Mouse (Mus musculus): Measurements from ENCODE around the gene Arfrp1. TPM values are rescaled to one million over a fixed set of nuclear protein-coding genes. Genes with fewer than 3 reads are reported as not detected.

Gene Arfrp1
- polyA plus RNA-seq (2012; rRNA removed) = 35.9 and 43.2 TPM in 2 replicates

DNA sequence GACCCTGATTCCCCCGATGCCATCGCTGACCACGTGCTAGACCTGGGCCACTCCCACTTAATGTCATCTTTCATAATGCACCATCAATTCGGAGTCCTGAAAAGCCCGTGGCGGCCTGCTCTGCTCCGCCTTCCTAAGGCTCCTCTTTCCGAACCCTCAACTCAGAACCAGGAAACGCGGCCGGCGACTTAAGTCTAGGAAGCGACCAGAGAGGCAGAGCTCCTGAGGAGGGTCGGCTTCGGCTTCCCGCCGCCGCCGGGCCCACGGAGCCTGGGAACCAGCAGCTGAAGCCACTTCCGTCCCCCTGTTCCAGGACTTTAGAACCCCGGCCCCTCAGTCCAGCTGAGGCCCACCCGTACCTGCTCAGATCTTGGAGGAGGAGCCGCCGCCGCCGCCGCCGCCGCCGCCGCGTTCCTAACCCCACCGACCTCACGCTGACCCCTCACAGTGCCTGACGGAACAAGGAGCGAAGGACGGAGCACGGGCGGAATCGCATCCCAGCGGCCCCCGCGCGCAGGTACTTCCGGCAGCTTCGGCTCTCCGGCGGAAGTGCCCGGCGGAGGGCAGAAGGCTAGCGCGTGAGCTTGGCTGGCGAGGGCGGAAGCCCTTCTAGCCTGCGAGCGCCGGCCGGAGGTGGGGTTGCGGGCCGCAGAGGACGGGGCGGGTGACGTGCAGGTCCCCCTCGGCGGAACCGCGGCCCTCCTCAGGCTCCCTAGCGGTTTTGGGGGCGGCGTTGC, at the start of gene Arfrp1, which contains the start of gene Zgpat:
TSS of gene Arfrp1 (minus strand) at position 545 of the 737 bp plus-strand sequence.
TSS of gene Zgpat (plus strand) at position 69 of the 737 bp plus-strand sequence.
- TF ChIP-seq CTCF (IDR thresholded peaks at IDR 0.05; ENCODE audit: control insufficient read depth, insufficient read depth, insufficient replicate concordance, low read depth, low read length) = no peak
- TF ChIP-seq POLR2A (IDR thresholded peaks at IDR 0.05; ENCODE audit: control insufficient read depth, low read depth, low read length) = peak; percentile 73
- Histone ChIP-seq H3K27ac (ENCODE audit: control insufficient read depth, insufficient read depth, low read depth, low read length) (peak within 1 kb of the TSS; percentile 71), H3K36me3 (ENCODE audit: control insufficient read depth, insufficient read depth, low read length) (peaks cover 3% of the 10 kb centered on the region), H3K4me3 (ENCODE audit: control insufficient read depth, low read depth, low read length) (peak within 1 kb of the TSS; percentile 88), H3K27me3 (ENCODE audit: control insufficient read depth, insufficient read depth, low read length) (no peaks in the 10 kb centered on the region), H3K4me1 (ENCODE audit: control insufficient read depth, insufficient read depth, low read length) (peaks cover 6% of the 10 kb centered on the region)

DNA sequence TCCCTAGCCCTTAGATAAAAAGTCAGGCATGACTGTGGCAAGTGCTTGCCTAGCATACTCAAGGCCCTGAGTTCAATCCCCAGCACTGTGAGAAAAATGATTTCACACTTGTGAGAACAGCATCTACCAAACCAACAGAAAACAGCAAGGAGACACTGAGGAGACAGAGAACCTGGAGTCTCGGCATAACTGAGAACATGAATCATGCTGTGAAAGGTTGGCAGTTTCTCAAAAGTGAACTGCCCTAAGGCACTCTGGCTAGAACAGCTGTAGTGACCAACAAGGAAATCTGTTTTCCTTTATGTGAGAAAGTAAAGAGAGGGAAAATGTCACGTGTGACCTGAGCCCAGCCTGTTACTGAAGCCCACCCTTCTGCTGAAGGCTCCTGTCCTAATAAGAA, 47.9 kb upstream of the Arfrp1 start:
- H3K27ac ChIP-seq (ENCODE audit: control insufficient read depth, insufficient read depth, low read depth, low read length) = no peak overlapping the region
- TF ChIP-seq CTCF (IDR thresholded peaks at IDR 0.05; ENCODE audit: control insufficient read depth, insufficient read depth, insufficient replicate concordance, low read depth, low read length) (no peak), POLR2A (IDR thresholded peaks at IDR 0.05; ENCODE audit: control insufficient read depth, low read depth, low read length) (no peak)
- no peaks in the 10 kb centered on the region for H3K27me3 ChIP-seq (ENCODE audit: control insufficient read depth, insufficient read depth, low read length)
- H3K4me1 ChIP-seq (ENCODE audit: control insufficient read depth, insufficient read depth, low read length) = no peaks in the 10 kb centered on the region
- no peaks in the 10 kb centered on the region for H3K36me3 ChIP-seq (ENCODE audit: control insufficient read depth, insufficient read depth, low read length)
- H3K4me3 ChIP-seq (ENCODE audit: control insufficient read depth, low read depth, low read length) = no peak overlapping the region

DNA sequence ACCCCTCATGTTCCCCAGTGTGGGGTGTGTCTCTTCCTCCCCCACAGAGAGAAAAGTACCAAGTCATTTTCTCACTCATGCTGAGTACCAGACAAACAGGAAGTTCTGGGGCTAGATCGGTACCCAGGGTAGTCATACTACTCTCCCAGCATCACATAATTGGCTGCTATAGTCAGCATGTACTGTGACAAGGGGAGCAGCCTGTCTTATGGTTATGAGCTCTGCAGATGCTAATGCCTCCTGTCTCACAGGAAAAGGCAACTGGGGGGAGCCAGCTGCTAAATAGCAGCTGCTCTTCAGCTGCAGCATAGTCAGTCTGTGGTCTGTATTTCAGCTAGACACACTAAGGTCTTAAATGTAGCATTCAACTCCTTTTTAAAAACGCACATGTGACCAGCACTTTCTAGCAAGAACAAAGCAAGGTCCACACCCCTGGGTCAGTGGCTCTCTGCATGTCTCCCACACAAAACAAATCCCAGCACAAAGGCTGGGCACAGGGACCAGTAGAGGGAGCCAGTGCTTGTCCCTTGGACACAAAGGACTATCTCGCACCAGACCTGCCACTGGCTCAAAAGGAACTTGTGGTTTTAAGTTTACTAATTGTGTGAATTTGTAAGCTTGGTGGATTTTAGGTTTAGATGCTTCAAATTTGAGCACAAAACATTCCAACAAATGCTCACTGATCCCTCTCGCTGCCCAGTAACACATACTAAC, 45.7 kb upstream of the Arfrp1 start:
- Histone ChIP-seq H3K27me3 (ENCODE audit: control insufficient read depth, insufficient read depth, low read length) (no peaks in the 10 kb centered on the region), H3K4me3 (ENCODE audit: control insufficient read depth, low read depth, low read length) (no peak overlapping the region), H3K27ac (ENCODE audit: control insufficient read depth, insufficient read depth, low read depth, low read length) (no peak overlapping the region), H3K4me1 (ENCODE audit: control insufficient read depth, insufficient read depth, low read length) (no peaks in the 10 kb centered on the region), H3K36me3 (ENCODE audit: control insufficient read depth, insufficient read depth, low read length) (no peaks in the 10 kb centered on the region)
- TF ChIP-seq CTCF (IDR thresholded peaks at IDR 0.05; ENCODE audit: control insufficient read depth, insufficient read depth, insufficient replicate concordance, low read depth, low read length) = peak; percentile 60; the same call in 1 of the 2 replicates
- TF ChIP-seq POLR2A (IDR thresholded peaks at IDR 0.05; ENCODE audit: control insufficient read depth, low read depth, low read length) = no peak

DNA sequence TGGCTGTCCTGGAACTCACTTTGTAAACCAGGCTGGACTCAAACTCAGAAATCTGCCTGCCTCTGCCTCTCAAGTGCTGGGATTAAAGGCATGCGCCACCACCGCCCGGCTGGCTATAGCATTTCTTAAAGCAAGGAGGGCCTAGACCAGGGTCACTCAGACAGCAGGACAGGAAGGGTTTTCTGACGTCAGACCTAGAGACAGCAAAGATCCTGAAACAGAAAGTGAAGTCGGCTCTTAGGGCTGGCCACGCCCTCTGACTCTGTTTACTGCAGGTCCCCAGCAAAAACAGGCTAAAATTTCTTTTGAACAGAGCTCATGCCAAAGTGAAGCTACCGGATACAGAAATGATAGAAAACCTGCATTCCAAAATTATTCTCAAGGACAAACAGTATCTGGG, 44.4 kb upstream of the Arfrp1 start:
- no peaks in the 10 kb centered on the region for H3K36me3 ChIP-seq (ENCODE audit: control insufficient read depth, insufficient read depth, low read length)
- H3K4me1 ChIP-seq (ENCODE audit: control insufficient read depth, insufficient read depth, low read length) = no peaks in the 10 kb centered on the region
- no peak overlapping the region for H3K27ac ChIP-seq (ENCODE audit: control insufficient read depth, insufficient read depth, low read depth, low read length)
- no peak overlapping the region for H3K4me3 ChIP-seq (ENCODE audit: control insufficient read depth, low read depth, low read length)
- no peaks in the 10 kb centered on the region for H3K27me3 ChIP-seq (ENCODE audit: control insufficient read depth, insufficient read depth, low read length)
- TF ChIP-seq CTCF (IDR thresholded peaks at IDR 0.05; ENCODE audit: control insufficient read depth, insufficient read depth, insufficient replicate concordance, low read depth, low read length) = no peak
- TF ChIP-seq POLR2A (IDR thresholded peaks at IDR 0.05; ENCODE audit: control insufficient read depth, low read depth, low read length) = no peak

DNA sequence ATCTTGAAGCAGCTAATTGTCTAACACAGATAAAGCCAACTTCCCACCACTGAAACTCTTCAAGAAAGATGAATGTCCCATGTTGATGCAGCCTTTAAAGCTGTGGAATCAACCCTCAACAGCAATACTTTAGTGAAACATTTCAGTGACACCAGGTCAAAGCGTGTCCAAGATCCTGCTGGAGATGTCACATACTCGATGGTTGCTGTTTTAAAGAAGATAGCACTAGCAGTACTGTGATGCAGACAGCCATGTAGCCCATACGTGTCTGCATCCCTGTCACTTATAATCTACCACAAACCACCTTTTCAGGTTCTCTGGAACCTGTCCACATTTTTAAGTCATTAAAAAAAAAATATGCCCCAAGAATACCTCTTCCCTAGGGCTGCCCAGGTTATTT, 38.5 kb upstream of the Arfrp1 start:
- H3K4me1 ChIP-seq (ENCODE audit: control insufficient read depth, insufficient read depth, low read length) = no peaks in the 10 kb centered on the region
- no peak overlapping the region for H3K27ac ChIP-seq (ENCODE audit: control insufficient read depth, insufficient read depth, low read depth, low read length)
- H3K4me3 ChIP-seq (ENCODE audit: control insufficient read depth, low read depth, low read length) = no peak overlapping the region
- H3K36me3 ChIP-seq (ENCODE audit: control insufficient read depth, insufficient read depth, low read length) = no peaks in the 10 kb centered on the region
- H3K27me3 ChIP-seq (ENCODE audit: control insufficient read depth, insufficient read depth, low read length) = no peaks in the 10 kb centered on the region
- TF ChIP-seq CTCF (IDR thresholded peaks at IDR 0.05; ENCODE audit: control insufficient read depth, insufficient read depth, insufficient replicate concordance, low read depth, low read length) (no peak), POLR2A (IDR thresholded peaks at IDR 0.05; ENCODE audit: control insufficient read depth, low read depth, low read length) (no peak)

DNA sequence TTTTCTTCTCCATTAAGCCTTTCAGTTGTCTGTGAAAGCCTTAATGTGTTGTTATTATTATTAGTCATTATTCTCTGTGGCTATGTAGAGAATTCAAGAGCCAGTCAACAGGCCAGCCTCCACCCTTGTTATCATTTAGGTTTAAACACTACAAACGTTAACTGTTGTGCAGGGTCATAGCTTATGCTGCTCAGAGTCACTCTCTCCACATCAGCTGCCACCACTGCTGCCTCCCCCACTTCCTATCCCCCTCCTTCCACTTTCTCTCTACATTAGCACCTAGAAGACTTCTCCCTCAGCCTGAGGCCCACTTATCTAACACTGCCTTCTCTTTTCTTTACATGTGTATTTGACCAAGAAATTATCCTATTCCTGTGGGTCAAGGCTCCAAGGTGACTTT, 36.3 kb upstream of the Arfrp1 start:
- Histone ChIP-seq H3K27me3 (ENCODE audit: control insufficient read depth, insufficient read depth, low read length) (no peaks in the 10 kb centered on the region), H3K27ac (ENCODE audit: control insufficient read depth, insufficient read depth, low read depth, low read length) (no peak overlapping the region), H3K36me3 (ENCODE audit: control insufficient read depth, insufficient read depth, low read length) (no peaks in the 10 kb centered on the region), H3K4me3 (ENCODE audit: control insufficient read depth, low read depth, low read length) (no peak overlapping the region), H3K4me1 (ENCODE audit: control insufficient read depth, insufficient read depth, low read length) (no peaks in the 10 kb centered on the region)
- TF ChIP-seq POLR2A (IDR thresholded peaks at IDR 0.05; ENCODE audit: control insufficient read depth, low read depth, low read length) = no peak
- no peak for TF ChIP-seq CTCF (IDR thresholded peaks at IDR 0.05; ENCODE audit: control insufficient read depth, insufficient read depth, insufficient replicate concordance, low read depth, low read length)

DNA sequence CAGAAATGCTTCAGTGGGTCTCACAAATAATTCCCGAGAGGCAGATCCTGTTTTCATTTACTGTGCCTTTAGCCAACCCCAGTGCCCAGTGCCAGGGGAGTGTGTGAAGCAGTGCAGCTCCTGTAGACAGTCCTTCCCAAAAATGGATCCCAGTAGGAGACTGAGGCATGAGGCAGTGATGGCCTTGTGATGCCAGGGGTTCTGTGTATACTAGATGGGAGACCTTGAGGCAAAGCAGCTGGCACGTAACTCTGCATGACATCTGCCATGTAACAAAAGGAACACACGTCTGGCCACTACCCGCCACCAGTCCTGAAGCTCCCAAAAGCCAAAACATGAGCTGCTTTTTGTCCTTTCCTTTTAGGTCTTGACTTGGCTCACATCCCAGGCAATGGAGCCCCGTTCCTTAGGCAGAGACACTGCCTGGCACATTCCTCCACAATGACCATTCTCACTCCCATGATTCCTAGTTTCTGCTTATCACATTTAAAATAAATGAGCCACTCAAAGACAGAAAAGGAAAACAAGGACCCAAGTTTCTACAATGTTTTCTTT, 32.1 kb upstream of the Arfrp1 start:
- Histone ChIP-seq H3K27ac (ENCODE audit: control insufficient read depth, insufficient read depth, low read depth, low read length) (no peak overlapping the region), H3K36me3 (ENCODE audit: control insufficient read depth, insufficient read depth, low read length) (no peaks in the 10 kb centered on the region), H3K27me3 (ENCODE audit: control insufficient read depth, insufficient read depth, low read length) (no peaks in the 10 kb centered on the region), H3K4me3 (ENCODE audit: control insufficient read depth, low read depth, low read length) (no peak overlapping the region), H3K4me1 (ENCODE audit: control insufficient read depth, insufficient read depth, low read length) (no peaks in the 10 kb centered on the region)
- TF ChIP-seq POLR2A (IDR thresholded peaks at IDR 0.05; ENCODE audit: control insufficient read depth, low read depth, low read length) = no peak
- TF ChIP-seq CTCF (IDR thresholded peaks at IDR 0.05; ENCODE audit: control insufficient read depth, insufficient read depth, insufficient replicate concordance, low read depth, low read length) = no peak

Data from testis, adult 2 months (tissue).